Comparison of ENCODE assay signal across 10 mouse cellular contexts in the genomic region with DNA sequence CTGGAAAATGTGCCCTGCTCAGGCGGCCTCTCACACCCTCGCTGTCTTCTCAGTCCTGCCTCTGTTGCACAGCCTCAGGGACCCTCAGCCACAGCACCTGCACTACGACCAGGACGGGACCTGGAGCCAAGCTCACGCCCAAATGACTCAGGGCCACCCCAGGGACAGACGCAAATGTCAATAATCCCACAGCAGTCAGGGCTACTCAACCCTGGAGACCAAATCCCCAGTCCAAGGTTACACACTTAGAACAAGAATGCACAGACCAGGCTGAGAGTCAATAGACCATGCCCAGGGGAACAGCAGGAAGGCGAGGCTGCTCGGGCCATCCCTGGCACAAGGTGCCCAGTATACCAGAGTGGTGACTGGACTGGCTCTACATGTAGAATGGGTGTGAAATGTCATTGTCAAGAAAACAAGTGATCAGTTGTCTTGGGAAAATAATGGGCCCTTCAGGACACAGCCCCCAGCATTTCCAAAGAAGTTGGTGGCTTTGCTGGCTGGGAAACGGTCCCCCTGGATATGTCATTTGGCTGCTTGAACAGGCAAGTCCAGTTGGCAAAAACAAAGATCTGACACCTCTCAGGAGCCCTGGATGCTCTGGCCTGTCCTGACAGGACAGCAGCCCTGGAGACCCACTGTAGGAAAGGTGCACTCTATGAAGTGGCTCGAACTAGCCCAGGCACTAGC. TPM values are rescaled to one million over a fixed set of nuclear protein-coding genes. Genes with fewer than 3 reads are reported as not detected.
DNase-seq lines count a peak whose midpoint lies in the region; ATAC-seq and TF ChIP-seq lines count a peak whose summit lies in the region.
"Had no signal": no experiment of that assay in that cellular context is flagged by ENCODE, and none has a peak within 500 bp of the region (broad histone marks: within the 10 kb centered on the region; RNA-seq: fewer than 3 reads in every experiment).

No protein-coding gene starts in this region.

- no peak overlapping the region for H3K9ac ChIP-seq in hindbrain, embryonic 12.5 days
- H3K9ac ChIP-seq in intestine, postnatal 0 days (ENCODE audit: low read depth, low read length): no peak overlapping the region
- H3K9ac ChIP-seq in forebrain, embryonic 11.5 days (ENCODE audit: low read length): no peak overlapping the region
- H3K9ac ChIP-seq: limb, embryonic 12.5 days had no signal

- no peak for ATAC-seq in hindbrain, embryonic 12.5 days (ENCODE audit: low FRiP score)
- no peak for ATAC-seq in intestine, postnatal 0 days
- ATAC-seq in monocyte, adult 5-6 weeks (replicated peaks; ENCODE audit: insufficient number of reproducible peaks, low FRiP score, low TSS enrichment, poor library complexity, severe bottlenecking): no peak
- ATAC-seq in forebrain, embryonic 11.5 days (replicated peaks; ENCODE audit: low FRiP score): no peak

- DNase-seq in hindbrain, embryonic 10.5 days (ENCODE audit: low spot score): no peak
- peak; percentile 75 for DNase-seq in adrenal gland, postnatal 14 days
- peak; percentile 17 to 66 for DNase-seq in kidney, postnatal 25 days
- no peak for DNase-seq in forebrain, embryonic 11.5 days (ENCODE audit: low spot score)
- DNase-seq: gastrocnemius, postnatal 10 days had no signal

- H3K4me1 ChIP-seq in hindbrain, embryonic 12.5 days: peaks cover 54% of the 10 kb centered on the region
- H3K4me1 ChIP-seq in hindbrain, embryonic 10.5 days (replicated peaks): peaks cover 46% of the 10 kb centered on the region
- peaks cover 72% of the 10 kb centered on the region for H3K4me1 ChIP-seq in E14TG2a.4 (replicated peaks; ENCODE audit: low read depth, low read length)
- H3K4me1 ChIP-seq in intestine, postnatal 0 days (replicated peaks; ENCODE audit: control insufficient read depth, insufficient read depth, low read length): peaks cover 23% of the 10 kb centered on the region
- H3K4me1 ChIP-seq in forebrain, embryonic 11.5 days (replicated peaks; ENCODE audit: control insufficient read depth, insufficient read depth, low read length): peaks cover 10% of the 10 kb centered on the region

- H3K4me3 ChIP-seq in hindbrain, embryonic 12.5 days: no peak overlapping the region
- no peak overlapping the region for H3K4me3 ChIP-seq in hindbrain, embryonic 10.5 days
- H3K4me3 ChIP-seq in E14TG2a.4 (replicated peaks; ENCODE audit: low read length): 0 out of 2 replicates have a peak overlapping the region, but pooled peaks have one; percentile 20
- no peak overlapping the region for H3K4me3 ChIP-seq in intestine, postnatal 0 days (ENCODE audit: low read depth, low read length)
- H3K4me3 ChIP-seq in forebrain, embryonic 11.5 days (ENCODE audit: low read depth, low read length): no peak overlapping the region
- H3K4me3 ChIP-seq: limb, embryonic 12.5 days had no signal

- TF ChIP-seq CTCF in E14TG2a.4 (conservative IDR thresholded peaks at IDR 0.05; ENCODE audit: low read length): no peak
- TF ChIP-seq CTCF in intestine, postnatal 0 days (IDR thresholded peaks at IDR 0.05; ENCODE audit: low read depth): no peak

- peaks cover 16% of the 10 kb centered on the region for H3K36me3 ChIP-seq in hindbrain, embryonic 12.5 days
- H3K36me3 ChIP-seq in hindbrain, embryonic 10.5 days: peaks cover 56% of the 10 kb centered on the region
- peaks cover 79% of the 10 kb centered on the region for H3K36me3 ChIP-seq in E14TG2a.4 (ENCODE audit: insufficient read depth, low read length)
- H3K36me3 ChIP-seq in intestine, postnatal 0 days (ENCODE audit: control insufficient read depth, insufficient read depth): peaks cover 4% of the 10 kb centered on the region
- no peaks in the 10 kb centered on the region; the same call in 1 of the 2 replicates for H3K36me3 ChIP-seq in forebrain, embryonic 11.5 days (ENCODE audit: control insufficient read depth, insufficient read depth, low read length)

- H3K27me3 ChIP-seq in hindbrain, embryonic 12.5 days: no peaks in the 10 kb centered on the region
- H3K27me3 ChIP-seq in hindbrain, embryonic 10.5 days (ENCODE audit: insufficient read depth, poor library complexity, severe bottlenecking): no peaks in the 10 kb centered on the region
- no peaks in the 10 kb centered on the region for H3K27me3 ChIP-seq in E14TG2a.4 (ENCODE audit: insufficient read depth, low read length)
- no peaks in the 10 kb centered on the region for H3K27me3 ChIP-seq in intestine, postnatal 0 days (replicated peaks; ENCODE audit: control insufficient read depth, insufficient read depth, low read length)
- no peaks in the 10 kb centered on the region for H3K27me3 ChIP-seq in forebrain, embryonic 11.5 days (ENCODE audit: control insufficient read depth, insufficient read depth, low read length)
- H3K27me3 ChIP-seq: limb, embryonic 12.5 days had no signal

- no peaks in the 10 kb centered on the region for H3K9me3 ChIP-seq in hindbrain, embryonic 12.5 days (replicated peaks)
- no peaks in the 10 kb centered on the region for H3K9me3 ChIP-seq in hindbrain, embryonic 10.5 days
- no peaks in the 10 kb centered on the region for H3K9me3 ChIP-seq in E14TG2a.4 (ENCODE audit: low read length)
- no peaks in the 10 kb centered on the region for H3K9me3 ChIP-seq in intestine, postnatal 0 days (ENCODE audit: control insufficient read depth)
- no peaks in the 10 kb centered on the region for H3K9me3 ChIP-seq in forebrain, embryonic 11.5 days (ENCODE audit: control insufficient read depth, low read length)
- H3K9me3 ChIP-seq: limb, embryonic 12.5 days had no signal

- peak overlapping the region; percentile 3; the same call in 1 of the 2 replicates for H3K27ac ChIP-seq in hindbrain, embryonic 12.5 days
- H3K27ac ChIP-seq in hindbrain, embryonic 10.5 days: no peak overlapping the region
- no peak overlapping the region; the same call in 1 of the 2 replicates for H3K27ac ChIP-seq in intestine, postnatal 0 days (ENCODE audit: low read depth, low read length)
- no peak overlapping the region for H3K27ac ChIP-seq in forebrain, embryonic 11.5 days (ENCODE audit: low read depth, low read length)
- H3K27ac ChIP-seq: limb, embryonic 12.5 days had no signal

- WGBS in hindbrain, embryonic 12.5 days: 85% methylated on average over 10 of the region's 10 CpGs
- 88% methylated on average over 10 of the region's 10 CpGs for WGBS in hindbrain, embryonic 10.5 days
- WGBS in intestine, postnatal 0 days: 56% methylated on average over 10 of the region's 10 CpGs
- WGBS in forebrain, embryonic 11.5 days: 90% methylated on average over 10 of the region's 10 CpGs

- H3K4me2 ChIP-seq in hindbrain, embryonic 12.5 days (replicated peaks): no peak overlapping the region
- H3K4me2 ChIP-seq in intestine, postnatal 0 days (replicated peaks; ENCODE audit: low read depth): no peak overlapping the region
- no peak overlapping the region for H3K4me2 ChIP-seq in forebrain, embryonic 11.5 days (ENCODE audit: low read depth, low read length, severe bottlenecking)
- H3K4me2 ChIP-seq: limb, embryonic 12.5 days had no signal

RNA-seq across cellular contexts. Expression of a gene that starts 4.8 kb away (rescaled TPM):
- polyA plus RNA-seq in hindbrain, embryonic 12.5 days (2016; fragmentation: Nextera tagmentation; extraction: Ambion mirVana): 404 and 415 TPM in 2 replicates
- polyA plus RNA-seq in hindbrain, embryonic 10.5 days (2016; fragmentation: Nextera tagmentation; extraction: Ambion mirVana): 367 and 495 TPM in 2 replicates
- 217 and 242 TPM in 2 replicates for total RNA-seq in adrenal gland, postnatal 14 days (2021)
- polyA plus RNA-seq in intestine, postnatal 0 days (2015; fragmentation: Nextera tagmentation; extraction: Ambion mirVana): 157 and 160 TPM in 2 replicates
- total RNA-seq in monocyte, adult 5-6 weeks (2017): 41.4 to 78.7 TPM (median 59.2 TPM) in 3 replicates
- polyA plus RNA-seq in forebrain, embryonic 11.5 days (2014; fragmentation: Nextera tagmentation; extraction: Ambion mirVana): 330 and 338 TPM in 2 replicates

RNA-seq across cellular contexts. Expression of a gene that starts 26.1 kb away (rescaled TPM):
- 25.6 and 26.8 TPM in 2 replicates for polyA plus RNA-seq in hindbrain, embryonic 12.5 days (2016; fragmentation: Nextera tagmentation; extraction: Ambion mirVana)
- 23.4 and 25.9 TPM in 2 replicates for polyA plus RNA-seq in hindbrain, embryonic 10.5 days (2016; fragmentation: Nextera tagmentation; extraction: Ambion mirVana)
- total RNA-seq in adrenal gland, postnatal 14 days (2021): 121 and 189 TPM in 2 replicates
- polyA plus RNA-seq in intestine, postnatal 0 days (2015; fragmentation: Nextera tagmentation; extraction: Ambion mirVana): 26.7 and 33.5 TPM in 2 replicates
- 0.29 to 1.2 TPM in 2 of 3 replicates, not detected in the other for total RNA-seq in monocyte, adult 5-6 weeks (2017)
- polyA plus RNA-seq in forebrain, embryonic 11.5 days (2014; fragmentation: Nextera tagmentation; extraction: Ambion mirVana): 16.6 and 20.9 TPM in 2 replicates

RNA-seq across cellular contexts. Expression of a gene that starts 37.1 kb away (rescaled TPM):
- polyA plus RNA-seq in hindbrain, embryonic 12.5 days (2016; fragmentation: Nextera tagmentation; extraction: Ambion mirVana): 53.4 and 54.6 TPM in 2 replicates
- 36.7 and 45.4 TPM in 2 replicates for polyA plus RNA-seq in hindbrain, embryonic 10.5 days (2016; fragmentation: Nextera tagmentation; extraction: Ambion mirVana)
- 119 and 133 TPM in 2 replicates for total RNA-seq in adrenal gland, postnatal 14 days (2021)
- 51.2 and 56.0 TPM in 2 replicates for polyA plus RNA-seq in intestine, postnatal 0 days (2015; fragmentation: Nextera tagmentation; extraction: Ambion mirVana)
- total RNA-seq in monocyte, adult 5-6 weeks (2017): 55.4 to 90.5 TPM (median 74.7 TPM) in 3 replicates
- polyA plus RNA-seq in forebrain, embryonic 11.5 days (2014; fragmentation: Nextera tagmentation; extraction: Ambion mirVana): 39.3 and 40.1 TPM in 2 replicates

RNA-seq across cellular contexts. Expression of a gene that starts 54.8 kb away (rescaled TPM):
- 30.8 and 31.4 TPM in 2 replicates for polyA plus RNA-seq in hindbrain, embryonic 12.5 days (2016; fragmentation: Nextera tagmentation; extraction: Ambion mirVana)
- 26.2 and 28.5 TPM in 2 replicates for polyA plus RNA-seq in hindbrain, embryonic 10.5 days (2016; fragmentation: Nextera tagmentation; extraction: Ambion mirVana)
- total RNA-seq in adrenal gland, postnatal 14 days (2021): 92.4 and 108 TPM in 2 replicates
- polyA plus RNA-seq in intestine, postnatal 0 days (2015; fragmentation: Nextera tagmentation; extraction: Ambion mirVana): 14.8 and 14.9 TPM in 2 replicates
- total RNA-seq in monocyte, adult 5-6 weeks (2017): 8.6 to 12.3 TPM (median 10.3 TPM) in 3 replicates
- 30.4 and 31.1 TPM in 2 replicates for polyA plus RNA-seq in forebrain, embryonic 11.5 days (2014; fragmentation: Nextera tagmentation; extraction: Ambion mirVana)

Comparison
In these comparisons a context has a peak if more than half of its experiments do, and no peak if none do; other contexts are left out.
1. DNase-seq: peak in adrenal gland, postnatal 14 days (single experiment) and kidney, postnatal 25 days (2 of 2); none in hindbrain, embryonic 10.5 days (single experiment) and forebrain, embryonic 11.5 days (single experiment).